Mouse (Mus musculus) liver, postnatal 0 days (tissue): ENCODE measurements around the gene Nop56.

Experiments used
- CTCF ChIP-seq: sonication (generic); IDR thresholded peaks from 2 replicates; pipeline ENCODE4 v1.5.1; 2016; ENCODE audit warnings: antibody characterized with exemption, low read depth
- EP300 ChIP-seq: IDR thresholded peaks from 2 replicates; pipeline ENCODE4 v1.6.1; 2016; ENCODE audit warnings: antibody characterized with exemption, low read depth, mild to moderate bottlenecking

GRCm38 (mm10) chr2:130283854-130284654 lies 9.8 kb downstream of the Nop56 start, which contains the start of gene Idh3b:
- TF ChIP-seq CTCF (no peak), EP300 (peak; percentile 47; the same call in 1 of the 2 replicates)
